Mouse (Mus musculus): ENCODE data around the gene Slc9a6. TPM values are rescaled to one million over a fixed set of nuclear protein-coding genes. Genes with fewer than 3 reads are reported as not detected.

Gene Slc9a6
- total RNA-seq, 1 experiment from 2014 or later: 18.0 TPM

- DNase-seq: no peak
These were observed 55.8 kb downstream of the Slc9a6 start for GRCm38 (mm10) chrX:56665226-56665973.

GRCm38 (mm10) chrX:56667296-56667695, 57.7 kb downstream of the Slc9a6 start:
- no peak for DNase-seq

- DNase-seq: no peak
These were observed 58.5 kb downstream of the Slc9a6 start for GRCm38 (mm10) chrX:56668051-56668450.

- DNase-seq: no peak
These were observed 58.9 kb downstream of the Slc9a6 start for GRCm38 (mm10) chrX:56668501-56668900.

- no peak for DNase-seq
These were observed 66.0 kb downstream of the Slc9a6 start for GRCm38 (mm10) chrX:56675556-56675955.

DNA sequence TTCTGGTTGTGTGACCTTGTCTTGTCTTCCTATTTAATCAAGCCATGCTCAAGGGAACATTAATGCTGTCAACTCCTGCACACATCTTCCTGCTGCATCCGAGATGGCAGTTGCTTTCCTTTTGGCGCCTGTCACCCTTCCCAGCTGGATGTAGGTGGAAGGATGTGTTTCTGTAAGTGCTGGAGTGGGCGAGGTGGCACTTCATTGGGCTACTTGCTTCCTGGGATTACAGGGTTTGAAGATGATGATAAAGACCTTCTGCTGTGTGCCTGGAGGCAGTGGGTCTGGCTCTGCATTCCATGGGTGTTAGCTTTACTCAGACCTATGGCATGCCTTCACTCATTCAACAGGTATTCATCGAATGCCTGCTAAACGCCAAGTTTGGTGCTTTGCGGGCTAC, 68.2 kb downstream of the Slc9a6 start:
- DNase-seq: no peak

GRCm38 (mm10) chrX:56679066-56679465, 69.5 kb downstream of the Slc9a6 start:
- no peak for DNase-seq

DNA sequence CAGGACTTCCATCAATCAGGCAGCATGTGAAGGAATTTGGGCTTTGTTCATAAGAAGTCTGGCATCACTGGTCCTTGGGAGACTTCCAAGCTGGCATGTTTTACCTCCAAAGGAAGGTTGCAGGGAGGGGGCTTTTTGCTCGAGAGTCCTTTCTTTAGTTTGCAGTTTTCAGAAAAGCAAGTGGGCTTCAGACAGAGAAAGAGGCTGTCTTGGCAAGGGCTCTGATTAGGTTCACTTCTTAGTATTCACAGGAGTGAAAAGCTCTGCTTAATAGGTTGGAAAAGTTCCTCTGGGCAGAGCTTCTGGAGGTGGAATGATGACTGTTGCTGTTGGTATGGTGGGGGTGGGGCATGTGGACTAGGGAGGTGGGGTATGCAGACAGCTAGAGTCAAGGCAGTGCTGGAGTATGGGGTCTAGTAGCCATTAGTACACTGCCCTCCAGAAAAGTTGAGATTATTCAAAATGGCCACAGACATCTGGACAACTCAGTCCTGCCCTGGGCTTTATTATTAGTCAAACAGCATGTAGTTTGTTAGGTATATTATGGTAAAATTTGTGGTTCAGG, 72.7 kb downstream of the Slc9a6 start:
- peak; percentile 8 for DNase-seq

DNA sequence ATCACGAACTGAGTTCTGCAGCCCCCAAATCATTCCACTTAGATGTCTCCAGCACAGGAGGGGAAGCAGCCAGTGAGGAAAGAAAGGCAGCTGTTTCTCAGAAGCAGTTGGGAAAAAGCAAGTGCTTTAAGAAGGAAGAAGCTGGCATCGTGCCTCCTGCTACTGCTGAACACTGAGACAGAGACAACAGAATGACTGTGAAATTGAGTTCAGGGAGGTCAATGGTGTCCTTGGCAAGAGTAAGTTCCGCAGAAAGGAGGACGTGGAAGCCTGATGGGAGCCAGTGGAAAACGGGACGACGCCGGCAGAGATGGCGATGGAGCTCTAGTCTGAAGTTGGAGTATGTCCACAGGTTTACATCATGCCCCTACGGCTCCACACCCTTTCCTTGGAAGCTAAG, 74.0 kb downstream of the Slc9a6 start:
- DNase-seq: no peak

DNA sequence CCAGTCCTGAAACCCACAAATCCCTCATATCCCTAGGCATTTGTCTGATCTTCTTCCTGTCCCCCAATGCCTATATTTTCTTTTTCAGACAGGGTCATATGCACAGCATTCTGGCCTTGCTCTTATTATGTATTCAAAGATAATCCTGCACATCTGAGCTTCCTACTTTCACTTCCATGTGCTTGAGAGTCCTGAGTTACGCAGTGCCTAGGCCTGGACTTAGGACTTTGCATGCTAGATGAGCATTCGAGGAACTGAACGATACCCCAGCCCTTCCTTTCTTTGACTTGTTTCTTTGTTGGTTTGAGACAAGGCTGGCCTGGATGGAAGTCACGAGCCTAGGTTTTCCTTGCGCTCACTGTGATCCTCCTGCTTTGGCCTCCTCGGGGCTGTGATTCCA, 83.0 kb downstream of the Slc9a6 start:
- no peak for DNase-seq

- DNase-seq: no peak
These were observed 85.0 kb downstream of the Slc9a6 start for GRCm38 (mm10) chrX:56694539-56694938.

DNA sequence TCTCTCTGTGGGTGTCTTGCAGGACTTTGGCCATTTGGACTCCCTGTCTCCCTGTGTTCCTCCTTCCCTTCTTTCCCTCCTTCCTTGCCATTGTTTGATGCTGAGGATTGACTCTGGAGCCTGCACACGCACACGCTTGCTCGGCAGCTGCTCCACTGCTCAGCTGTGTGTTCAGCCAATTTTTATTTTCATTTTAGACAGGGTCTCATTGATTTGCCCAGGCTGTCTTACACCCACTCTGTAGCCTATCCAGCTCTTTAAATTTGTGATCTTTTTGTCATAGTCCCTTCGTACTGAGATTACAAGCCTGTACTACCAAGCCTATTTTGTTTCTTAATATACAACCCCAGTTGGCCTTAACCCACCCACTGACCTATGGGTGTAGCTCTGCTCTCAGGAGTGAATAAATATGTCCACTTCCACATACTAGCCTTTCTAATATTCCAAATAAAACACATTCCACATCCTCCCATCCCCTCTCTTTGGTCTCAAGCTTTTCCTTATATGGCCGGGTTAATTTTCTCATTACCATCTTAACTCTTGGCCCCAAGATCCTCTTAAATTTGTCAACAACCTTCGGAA, 87.7 kb downstream of the Slc9a6 start:
- no peak for DNase-seq

GRCm38 (mm10) chrX:56697886-56698285, 88.3 kb downstream of the Slc9a6 start:
- DNase-seq: no peak

DNA sequence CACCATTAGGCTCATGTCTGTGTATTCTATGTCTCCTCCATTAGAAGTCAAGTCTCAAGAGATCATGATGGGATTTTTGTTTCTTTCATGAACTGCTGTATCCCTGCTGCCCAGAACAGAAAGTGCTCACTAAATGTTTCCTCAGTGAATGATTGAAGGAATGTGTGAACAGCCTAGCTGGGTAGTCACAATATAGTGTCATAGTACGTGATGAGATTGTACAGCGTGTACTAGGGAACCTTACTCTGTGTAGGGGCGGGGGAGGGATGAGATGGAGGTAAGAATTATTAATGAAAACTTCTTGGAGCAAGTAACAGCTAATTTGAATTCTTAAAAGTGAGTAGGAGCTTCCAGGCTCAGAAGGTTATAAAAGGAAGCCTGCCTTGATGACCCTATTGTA, 91.7 kb downstream of the Slc9a6 start:
- DNase-seq: no peak

GRCm38 (mm10) chrX:56703965-56704562, 94.5 kb downstream of the Slc9a6 start:
- DNase-seq: no peak

GRCm38 (mm10) chrX:56708592-56709370, 99.2 kb downstream of the Slc9a6 start:
- no peak for DNase-seq

GRCm38 (mm10) chrX:56710522-56710921, 101.0 kb downstream of the Slc9a6 start:
- DNase-seq: no peak

DNA sequence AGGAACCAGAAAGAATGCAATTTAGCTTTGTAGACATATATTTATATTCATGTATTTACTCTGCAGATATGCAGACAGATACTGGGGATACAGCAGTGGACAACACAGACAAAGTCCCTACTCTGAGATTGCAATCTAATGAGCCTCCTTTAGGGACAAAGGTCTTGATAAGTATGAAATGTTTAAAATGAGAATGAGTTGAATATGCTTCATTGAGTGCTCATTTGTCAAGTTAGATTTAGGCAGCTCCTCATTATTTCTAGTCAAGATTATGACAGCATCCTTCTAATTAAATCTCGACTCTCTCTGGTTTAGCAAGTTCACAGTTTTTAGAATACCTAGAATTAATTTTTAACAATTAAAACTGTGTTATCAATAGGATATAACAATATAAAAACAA, 103.1 kb downstream of the Slc9a6 start:
- no peak for DNase-seq
